9 mouse cellular contexts compared by ENCODE assay signal in genomic region chr16:91068969-91069368, GRCm38 (mm10). TPM values are rescaled to one million over a fixed set of nuclear protein-coding genes. Genes with fewer than 3 reads are reported as not detected.
DNase-seq lines count a peak whose midpoint lies in the region; ATAC-seq and TF ChIP-seq lines count a peak whose summit lies in the region.
"Had no signal": no experiment of that assay in that cellular context is flagged by ENCODE, and none has a peak within 500 bp of the region (broad histone marks: within the 10 kb centered on the region; RNA-seq: fewer than 3 reads in every experiment).

No protein-coding gene starts in this region.

- no peaks in the 10 kb centered on the region for H3K36me3 ChIP-seq in kidney, embryonic 16.5 days (ENCODE audit: insufficient read depth, low read length)
- H3K36me3 ChIP-seq in kidney, adult 2 months (ENCODE audit: control insufficient read depth, insufficient read depth, low read length), result no peaks in the 10 kb centered on the region
- no peaks in the 10 kb centered on the region for H3K36me3 ChIP-seq in midbrain, postnatal 0 days (ENCODE audit: insufficient read depth, low read length)

- no peak overlapping the region for H3K27ac ChIP-seq in kidney, embryonic 16.5 days (ENCODE audit: low read length)
- H3K27ac ChIP-seq in kidney, adult 2 months (ENCODE audit: insufficient read depth, low read depth, low read length), result no peak overlapping the region
- peak overlapping the region; percentile 4; the same call in 1 of the 2 replicates for H3K27ac ChIP-seq in midbrain, postnatal 0 days (ENCODE audit: low read depth, low read length)

- no peak overlapping the region for H3K4me3 ChIP-seq in kidney, embryonic 16.5 days (ENCODE audit: low read length)
- H3K4me3 ChIP-seq in kidney, adult 2 months (ENCODE audit: insufficient read depth, low read depth, low read length), result no peak overlapping the region
- no peak overlapping the region for H3K4me3 ChIP-seq in midbrain, postnatal 0 days (ENCODE audit: low read depth, low read length)
- H3K4me3 ChIP-seq: megakaryocyte, embryonic 14.5 days had no signal

- H3K4me1 ChIP-seq in kidney, embryonic 16.5 days (ENCODE audit: insufficient read depth, low read length), result peaks cover 7% of the 10 kb centered on the region; the same call in 1 of the 2 replicates
- no peaks in the 10 kb centered on the region for H3K4me1 ChIP-seq in kidney, adult 2 months (ENCODE audit: control insufficient read depth, insufficient read depth, low read length)
- H3K4me1 ChIP-seq in midbrain, postnatal 0 days (ENCODE audit: insufficient read depth, low read length), result no peaks in the 10 kb centered on the region

- intact Hi-C loops in heart, postnatal 10 days (cut with DNase I), result no loop called here

- no peak for TF ChIP-seq CTCF in kidney, adult 2 months (conservative IDR thresholded peaks at IDR 0.05; ENCODE audit: insufficient read depth, insufficient read length, low read depth, low read length)
- no peak for TF ChIP-seq CTCF in midbrain, postnatal 0 days (IDR thresholded peaks at IDR 0.05)

- H3K27me3 ChIP-seq in kidney, embryonic 16.5 days (ENCODE audit: insufficient read depth, low read length), result no peaks in the 10 kb centered on the region
- no peaks in the 10 kb centered on the region for H3K27me3 ChIP-seq in kidney, adult 2 months (replicated peaks; ENCODE audit: control insufficient read depth, insufficient read depth, low read length)
- no peaks in the 10 kb centered on the region for H3K27me3 ChIP-seq in midbrain, postnatal 0 days (ENCODE audit: insufficient read depth, low read length)

- TF ChIP-seq POLR2A in kidney, adult 2 months (IDR thresholded peaks at IDR 0.05; ENCODE audit: low read depth, low read length), result no peak

- no peak for ATAC-seq in kidney, embryonic 16.5 days (ENCODE audit: low FRiP score, low TSS enrichment)
- peak; percentile 35; the same call in 1 of the 2 replicates for ATAC-seq in midbrain, postnatal 0 days (ENCODE audit: low FRiP score)

- 0 out of 2 replicates have a peak overlapping the region, but pooled peaks have one; percentile 35 for H3K9ac ChIP-seq in kidney, embryonic 16.5 days (replicated peaks; ENCODE audit: low read length)
- H3K9ac ChIP-seq in midbrain, postnatal 0 days (replicated peaks; ENCODE audit: low read length, poor library complexity, severe bottlenecking), result no peak overlapping the region

- no peak overlapping the region for H3K4me2 ChIP-seq in kidney, embryonic 16.5 days (replicated peaks; ENCODE audit: low read depth, low read length)
- H3K4me2 ChIP-seq in midbrain, postnatal 0 days (ENCODE audit: low read depth, low read length, poor library complexity, severe bottlenecking), result peak overlapping the region; percentile 34

- no peak for DNase-seq in kidney, adult 2 months
- peak; percentile 61 for DNase-seq in embryo, embryonic 10 days (ENCODE audit: low spot score)
- peak; percentile 53 to 65 for DNase-seq in heart, postnatal 10 days
- peak; percentile 74 for DNase-seq in midbrain, postnatal 0 days (ENCODE audit: low spot score)
- no peak for DNase-seq in ovary, postnatal 36 days (ENCODE audit: low spot score)
- DNase-seq in cerebellum, adult 11 months, result no peak
- DNase-seq in adrenal gland, adult (ENCODE audit: inconsistent age in 2 of 2, low spot score in 1 of 2), result no peak

- WGBS in kidney, embryonic 16.5 days, result 36% methylated on average over 12 of the region's 12 CpGs
- WGBS in kidney, adult 2 months, result 49% methylated on average over 12 of the region's 12 CpGs
- WGBS in midbrain, postnatal 0 days, result 12% methylated on average over 12 of the region's 12 CpGs

- H3K9me3 ChIP-seq in kidney, embryonic 16.5 days (ENCODE audit: low read length), result no peaks in the 10 kb centered on the region
- no peaks in the 10 kb centered on the region for H3K9me3 ChIP-seq in midbrain, postnatal 0 days (ENCODE audit: low read length)
- H3K9me3 ChIP-seq: megakaryocyte, embryonic 14.5 days had no signal

RNA-seq across cellular contexts. Expression of gene Paxbp1, which starts 24.6 kb away (rescaled TPM):
- polyA plus RNA-seq in kidney, embryonic 16.5 days (2015; fragmentation: Nextera tagmentation; extraction: Ambion mirVana), result 51.4 and 54.5 TPM in 2 replicates
- polyA plus RNA-seq in kidney, adult 2 months (2012; rRNA removed), result 13.3 and 13.6 TPM in 2 replicates
- total RNA-seq in heart, postnatal 10 days (2021), result 10 to 100 TPM; 22.6 to 27.2 TPM
- 54.0 and 86.2 TPM in 2 replicates for total RNA-seq in midbrain, postnatal 0 days (2014; rRNA removed)
- 19.8 and 27.1 TPM in 2 replicates for polyA plus RNA-seq in midbrain, postnatal 0 days (2015; fragmentation: Nextera tagmentation; extraction: Ambion mirVana)

RNA-seq across cellular contexts. Expression of gene 4932438H23Rik, which starts 26.0 kb away (rescaled TPM):
- polyA plus RNA-seq in kidney, embryonic 16.5 days (2015; fragmentation: Nextera tagmentation; extraction: Ambion mirVana), result 0.09 TPM in 1 of 2 replicates, not detected in the other
- polyA plus RNA-seq in kidney, adult 2 months (2012; rRNA removed), result 0.14 and 0.42 TPM in 2 replicates
- under 1 TPM in 1 of 2 experiments, not detected in 1; 0.19 TPM for total RNA-seq in heart, postnatal 10 days (2021)
- 0.77 and 1.7 TPM in 2 replicates for total RNA-seq in midbrain, postnatal 0 days (2014; rRNA removed)
- 0.81 and 1.3 TPM in 2 replicates for polyA plus RNA-seq in midbrain, postnatal 0 days (2015; fragmentation: Nextera tagmentation; extraction: Ambion mirVana)

RNA-seq across cellular contexts. Expression of gene Synj1, which starts 57.9 kb away (rescaled TPM):
- polyA plus RNA-seq in kidney, embryonic 16.5 days (2015; fragmentation: Nextera tagmentation; extraction: Ambion mirVana), result 12.3 and 17.0 TPM in 2 replicates
- polyA plus RNA-seq in kidney, adult 2 months (2012; rRNA removed), result 20.4 and 24.8 TPM in 2 replicates
- total RNA-seq in heart, postnatal 10 days (2021), result 10 to 100 TPM; 29.0 to 30.8 TPM
- 66.4 and 88.7 TPM in 2 replicates for total RNA-seq in midbrain, postnatal 0 days (2014; rRNA removed)
- 50.9 and 55.4 TPM in 2 replicates for polyA plus RNA-seq in midbrain, postnatal 0 days (2015; fragmentation: Nextera tagmentation; extraction: Ambion mirVana)

Comparison
In these comparisons a context has a peak if more than half of its experiments do, and no peak if none do; other contexts are left out.
1. DNase-seq: peak in embryo, embryonic 10 days (single experiment), heart, postnatal 10 days (2 of 2) and midbrain, postnatal 0 days (single experiment); none in kidney, adult 2 months (single experiment), ovary, postnatal 36 days (single experiment), cerebellum, adult 11 months (single experiment) and adrenal gland, adult (0 of 2).